Mouse (Mus musculus): ENCODE data around the gene Ovol2.

The Ovol2 gene

DNA sequence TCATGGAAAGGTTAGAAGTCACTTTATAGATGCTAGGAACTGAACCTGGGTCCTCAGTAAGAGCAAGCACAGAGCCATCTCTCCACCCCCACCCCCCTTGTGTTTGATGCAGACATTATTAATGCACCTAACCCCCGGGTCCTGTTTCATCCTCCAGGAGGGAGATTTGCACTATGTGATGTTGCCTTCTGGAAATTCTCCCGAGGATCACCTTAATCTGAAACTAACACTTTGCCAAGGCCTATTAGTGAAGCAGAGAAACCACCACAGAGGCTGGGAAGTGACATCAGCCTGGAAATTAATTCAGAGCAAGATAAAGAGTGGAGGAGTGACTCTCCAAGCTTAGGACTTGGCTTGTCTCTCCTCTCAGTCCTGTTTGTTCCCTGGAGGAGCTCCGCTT lies 7.7 kb downstream of the Ovol2 start:
- DNase-seq (ENCODE audit: low read depth, low spot score) = no peak

DNA sequence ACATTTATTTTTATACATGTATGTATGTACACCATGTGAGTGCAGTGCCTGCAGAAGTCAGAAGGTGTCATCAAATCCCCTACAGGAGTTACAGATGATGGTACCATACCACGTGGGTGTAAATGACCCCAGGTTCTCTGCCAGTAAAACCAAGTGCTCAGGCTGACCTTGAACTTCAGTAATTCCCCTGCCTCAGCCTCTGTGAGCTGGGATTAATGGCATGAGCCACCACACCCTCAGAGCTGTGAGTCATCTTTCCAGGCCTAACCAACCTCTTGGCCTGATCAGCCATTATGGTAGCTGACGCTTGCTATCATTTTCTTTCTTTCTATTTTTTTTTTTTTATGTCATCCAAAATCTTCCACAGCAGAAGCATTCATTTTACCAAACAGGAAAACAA lies 20.6 kb downstream of the Ovol2 start:
- DNase-seq (ENCODE audit: low read depth, low spot score) = no peak

DNA sequence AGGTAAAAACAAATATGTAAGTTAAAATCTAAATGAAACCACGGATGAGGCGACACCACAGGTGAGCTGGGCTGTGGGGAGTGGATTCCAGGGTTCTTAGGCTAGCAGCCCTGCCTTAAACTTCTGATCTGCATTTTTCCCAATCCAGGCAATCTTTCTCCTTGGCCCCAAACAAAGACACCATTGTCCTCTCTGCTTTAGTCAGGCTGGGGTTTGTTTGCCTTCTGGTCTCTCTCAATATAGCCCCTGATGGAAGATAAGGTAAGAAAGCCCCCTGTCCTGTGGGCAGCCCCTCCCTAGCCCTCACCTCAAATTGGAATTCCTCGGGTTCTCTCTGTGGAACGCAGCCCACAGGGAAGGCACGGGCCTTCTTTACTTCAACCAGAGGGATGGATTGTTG lies 21.7 kb downstream of the Ovol2 start:
- DNase-seq (ENCODE audit: low read depth, low spot score) = no peak

DNA sequence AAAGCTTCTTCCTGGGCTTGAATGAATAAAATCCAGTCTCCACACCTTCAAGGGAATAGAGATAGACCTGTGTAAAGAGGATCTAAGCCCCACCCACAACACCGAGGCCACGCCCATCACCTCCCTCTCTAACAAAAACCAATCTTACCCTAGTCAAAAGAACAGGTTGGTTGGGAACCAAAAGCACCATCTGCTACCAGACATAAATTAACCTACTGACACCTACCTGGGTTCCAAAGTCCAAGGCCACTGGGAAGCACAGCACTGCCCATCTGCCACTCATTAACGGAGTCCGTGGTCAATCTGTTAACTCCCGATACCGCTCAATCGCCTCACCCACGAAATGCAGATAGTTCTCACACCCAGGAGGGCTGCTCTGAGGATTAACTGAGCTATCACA lies 23.4 kb downstream of the Ovol2 start:
- DNase-seq (ENCODE audit: low read depth, low spot score) = no peak

DNA sequence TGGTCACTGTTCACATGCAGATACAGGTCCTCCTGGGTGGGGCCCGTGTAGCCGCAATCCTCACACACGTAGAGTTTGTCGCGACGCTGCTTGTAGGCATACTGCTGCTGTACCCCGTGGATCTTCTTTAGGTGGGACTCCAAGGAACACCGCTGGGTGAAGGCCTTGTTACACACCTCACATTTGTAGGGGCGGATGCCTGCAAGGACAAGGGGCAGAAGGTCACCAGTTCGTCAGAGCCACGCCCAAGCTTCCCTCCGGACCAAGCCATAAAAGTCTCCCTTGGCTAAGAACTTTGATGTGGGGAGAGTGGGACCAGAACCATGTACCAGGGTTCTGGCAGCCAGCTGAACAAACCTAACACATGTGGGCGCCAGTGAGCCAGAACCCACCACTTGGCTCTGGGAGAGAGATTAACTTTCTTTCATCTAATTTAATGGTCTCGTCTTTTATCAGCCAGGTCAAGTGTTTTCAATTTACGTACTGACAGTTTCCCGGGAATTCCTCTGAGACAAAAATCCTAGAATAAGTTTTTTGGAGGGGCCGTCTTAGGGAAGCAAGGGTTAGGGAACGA lies 26.1 kb downstream of the Ovol2 start:
- no peak for DNase-seq (ENCODE audit: low read depth, low spot score)

DNA sequence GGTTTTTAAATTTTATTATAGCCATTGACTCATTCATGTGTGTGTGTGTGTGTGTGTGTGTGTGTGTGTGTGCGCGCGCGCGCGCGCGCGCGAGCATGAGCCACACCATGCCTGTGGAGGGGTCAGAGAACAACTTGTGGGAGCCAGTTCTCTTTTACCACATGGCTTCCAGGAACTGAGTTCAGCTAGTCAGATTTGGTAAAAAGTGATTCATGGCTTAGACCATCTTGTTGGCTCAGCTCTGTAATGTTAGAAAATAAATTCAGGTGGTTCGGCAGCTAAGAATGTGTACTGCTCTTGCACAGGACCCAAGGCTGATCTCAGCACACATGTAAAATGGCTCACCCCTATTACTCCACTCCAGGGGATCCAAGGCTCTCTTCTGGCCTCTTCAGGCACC lies 30.8 kb downstream of the Ovol2 start:
- DNase-seq (ENCODE audit: low read depth, low spot score) = no peak

DNA sequence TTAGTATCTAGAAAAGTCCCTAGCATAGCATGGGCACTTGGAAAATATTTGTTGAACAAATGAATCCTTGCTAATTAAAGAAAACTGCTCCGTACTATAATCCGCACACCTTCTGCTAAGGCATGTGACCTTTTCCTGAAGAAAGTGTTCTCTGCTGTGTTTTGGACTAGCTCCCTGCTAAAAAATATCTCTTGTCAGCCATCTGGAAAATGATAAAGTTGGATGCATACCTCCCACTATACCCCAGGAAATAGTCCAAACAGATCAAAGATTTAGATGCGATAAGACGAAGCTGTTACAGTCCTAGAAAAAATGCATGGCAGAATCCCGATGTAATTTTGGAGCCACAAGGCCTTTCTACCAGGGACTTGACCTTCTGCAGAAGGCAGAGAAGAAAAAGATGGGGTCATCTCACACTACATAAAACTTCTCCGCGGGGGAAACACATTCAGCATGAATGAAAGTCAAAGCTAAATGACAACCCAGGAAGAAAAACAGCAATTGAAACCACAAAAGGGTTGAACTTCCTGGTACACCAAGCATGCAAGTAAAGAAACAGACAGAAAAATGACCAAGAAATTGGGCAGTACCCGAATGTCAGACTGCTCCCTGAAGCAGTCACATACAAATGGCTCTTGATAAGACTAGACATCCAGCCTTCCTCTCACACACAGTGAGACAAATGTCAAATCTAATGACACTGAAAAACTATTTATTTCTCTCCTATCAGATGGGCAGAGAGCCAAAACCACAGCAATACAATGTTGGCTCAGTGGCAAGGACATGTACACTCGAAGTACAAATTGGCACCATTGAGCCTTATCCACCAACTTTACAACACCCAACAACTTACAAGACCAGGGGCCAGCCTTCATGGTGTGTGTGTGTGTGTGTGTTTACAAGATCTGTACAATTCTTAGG lies 31.9 kb downstream of the Ovol2 start:
- peak; percentile 47 for DNase-seq (ENCODE audit: low read depth, low spot score)

DNA sequence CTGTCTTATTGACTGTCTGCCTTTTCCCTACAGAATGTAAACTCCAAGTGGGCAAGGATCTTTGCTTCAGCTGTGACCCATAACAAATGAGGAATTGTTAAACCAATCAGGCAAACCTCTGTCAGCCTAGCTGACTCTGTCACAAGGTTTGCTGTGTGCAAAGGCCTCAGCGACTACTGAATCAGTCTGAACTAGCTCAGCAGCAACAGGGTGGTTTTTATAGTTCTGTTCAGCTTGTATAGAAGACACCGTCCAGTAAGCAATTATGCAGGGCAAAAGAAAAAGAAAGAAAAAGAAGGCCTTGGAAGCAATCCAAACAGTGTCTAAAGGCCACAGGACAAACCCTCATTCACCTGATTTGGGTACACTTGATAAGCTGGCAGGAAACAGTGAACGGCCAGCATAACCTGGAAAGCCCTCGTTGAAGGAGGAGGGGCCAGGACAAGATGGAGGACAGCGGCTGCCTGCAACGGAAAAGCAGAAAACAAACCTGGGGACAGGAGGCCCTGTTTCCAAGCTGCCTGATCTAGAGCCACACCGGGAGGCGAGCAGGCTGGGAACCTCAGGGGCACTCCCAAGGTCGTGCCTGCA lies 36.7 kb downstream of the Ovol2 start:
- DNase-seq (ENCODE audit: low read depth, low spot score) = no peak

DNA sequence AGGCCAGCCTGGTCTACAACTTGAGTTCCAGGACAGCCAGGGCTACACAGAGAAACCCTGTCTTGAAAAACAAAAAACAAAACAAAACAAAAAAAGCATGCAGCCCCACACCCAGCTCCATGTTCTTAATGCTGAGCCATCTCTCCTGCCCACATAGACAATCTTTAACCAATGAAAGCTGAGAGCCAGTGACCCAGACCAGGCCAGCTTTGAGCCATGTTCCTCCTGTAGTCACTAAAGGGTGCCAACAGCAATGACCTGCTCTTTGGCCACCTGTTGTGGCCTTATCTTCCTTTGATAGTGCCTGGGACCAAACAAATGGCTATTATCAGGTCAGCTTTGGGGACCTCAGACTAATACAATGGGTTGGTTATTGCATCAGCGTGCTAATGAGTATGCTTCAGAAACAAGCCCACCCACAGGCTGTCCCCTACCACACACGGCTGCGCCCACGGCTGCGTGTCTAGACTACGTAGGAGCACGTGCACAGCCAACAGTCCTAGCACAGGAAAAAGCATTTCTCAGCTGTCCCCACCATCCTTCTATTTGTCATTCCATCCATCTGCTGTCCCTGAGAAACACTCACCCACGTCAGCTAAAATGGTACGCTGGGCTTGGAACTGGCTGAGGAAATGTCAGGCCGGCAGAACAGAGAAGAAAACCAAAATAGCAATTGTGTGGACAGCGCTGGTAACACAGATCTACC lies 40.2 kb downstream of the Ovol2 start:
- no peak for DNase-seq (ENCODE audit: low read depth, low spot score)

DNA sequence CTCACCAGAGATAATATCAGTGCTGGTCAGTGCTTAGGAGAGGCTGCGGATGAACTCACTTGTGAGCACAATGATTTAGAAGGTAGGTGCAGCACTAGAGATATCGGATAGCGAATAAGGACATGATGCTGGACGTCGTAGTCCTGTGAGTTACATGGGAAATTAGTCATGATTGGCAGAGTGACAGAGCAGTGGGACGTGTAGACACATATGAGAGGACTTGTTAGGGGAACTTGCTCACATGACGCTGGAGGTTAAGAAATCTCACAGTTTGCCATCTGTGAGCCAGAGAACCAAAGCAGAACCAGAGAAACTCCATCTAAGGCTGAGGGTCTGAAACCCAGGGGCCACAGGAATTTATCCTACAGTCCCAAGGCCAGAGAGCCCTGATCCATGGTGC lies 41.6 kb downstream of the Ovol2 start:
- no peak for DNase-seq (ENCODE audit: low read depth, low spot score)

DNA sequence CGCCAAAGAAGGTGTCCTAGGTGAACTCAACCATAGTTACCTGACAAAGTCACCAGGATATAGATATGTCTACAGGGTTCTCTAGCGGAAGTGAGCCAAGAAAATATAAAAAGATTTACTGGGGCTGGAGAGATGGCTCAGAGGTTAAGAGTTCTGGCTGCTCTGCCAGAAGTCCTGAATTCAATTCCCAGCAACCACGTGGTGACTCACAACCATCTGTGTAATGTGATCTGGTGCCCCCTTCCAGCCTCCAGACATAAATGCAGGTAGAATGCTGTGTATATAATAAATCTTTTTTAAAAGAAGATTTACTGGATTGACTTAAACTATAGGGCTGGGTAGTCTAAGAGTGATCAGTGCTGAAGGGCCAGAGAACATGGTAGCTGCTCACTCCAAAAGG lies 50.5 kb downstream of the Ovol2 start:
- DNase-seq (ENCODE audit: low read depth, low spot score) = no peak

DNA sequence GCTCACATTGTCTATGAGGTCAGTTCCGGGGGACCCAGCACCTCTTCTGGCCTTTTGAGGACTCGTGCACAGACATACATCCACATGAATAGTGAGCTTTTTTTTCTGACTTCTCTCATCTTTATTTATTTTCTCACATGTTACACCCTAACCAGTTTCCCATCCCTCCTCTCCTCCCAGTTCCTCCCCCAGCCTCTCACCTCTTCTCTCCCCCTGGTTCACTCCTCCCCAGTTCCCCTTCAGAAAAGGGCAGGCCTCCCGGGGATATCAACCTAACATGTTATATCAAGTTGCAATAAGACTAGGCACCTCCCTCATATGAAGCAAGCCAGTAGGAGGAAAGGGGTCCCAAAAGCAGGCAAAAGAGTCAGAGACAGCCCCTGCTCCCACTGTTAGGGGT lies 51.4 kb downstream of the Ovol2 start:
- no peak for DNase-seq (ENCODE audit: low read depth, low spot score)

DNA sequence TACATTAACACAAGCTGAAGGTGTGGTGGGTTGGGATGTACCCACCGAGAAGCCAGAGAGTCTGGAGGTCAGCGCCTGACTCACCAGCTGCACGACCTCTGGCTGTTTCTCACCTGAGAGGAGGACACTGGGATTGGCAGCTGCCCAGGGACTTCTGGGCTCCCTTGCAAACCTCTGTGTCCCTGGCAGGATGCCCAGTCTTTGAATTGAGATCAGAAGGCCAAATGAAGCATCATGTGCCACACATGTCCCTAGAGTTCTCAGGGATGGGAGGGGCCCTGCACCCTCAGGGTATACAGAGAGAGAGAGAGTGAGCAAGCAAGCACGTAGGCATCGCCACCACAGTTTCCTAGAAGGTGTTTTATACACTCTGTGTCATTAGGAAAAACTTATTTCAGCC lies 52.2 kb downstream of the Ovol2 start:
- no peak for DNase-seq (ENCODE audit: low read depth, low spot score)

DNA sequence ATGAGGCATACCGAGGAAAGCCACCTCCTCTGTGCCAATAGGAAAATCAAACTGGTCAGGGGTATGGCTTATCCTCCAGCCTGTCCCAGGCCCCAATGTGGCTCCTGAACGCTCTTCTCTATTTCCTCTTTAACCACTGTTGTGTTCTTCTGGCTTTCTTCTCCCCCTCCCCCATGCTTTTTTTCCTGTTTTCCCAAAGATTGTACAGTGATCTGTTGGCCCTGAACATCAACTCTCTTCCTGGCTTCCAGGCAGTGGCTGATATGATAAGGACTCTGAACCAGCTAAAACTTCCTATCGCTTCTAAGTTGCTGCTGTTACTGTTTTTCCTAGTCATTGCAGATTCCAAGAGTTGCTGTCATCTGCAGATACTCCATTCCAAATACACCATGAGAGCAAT lies 55.1 kb downstream of the Ovol2 start:
- no peak for DNase-seq (ENCODE audit: low read depth, low spot score)

DNA sequence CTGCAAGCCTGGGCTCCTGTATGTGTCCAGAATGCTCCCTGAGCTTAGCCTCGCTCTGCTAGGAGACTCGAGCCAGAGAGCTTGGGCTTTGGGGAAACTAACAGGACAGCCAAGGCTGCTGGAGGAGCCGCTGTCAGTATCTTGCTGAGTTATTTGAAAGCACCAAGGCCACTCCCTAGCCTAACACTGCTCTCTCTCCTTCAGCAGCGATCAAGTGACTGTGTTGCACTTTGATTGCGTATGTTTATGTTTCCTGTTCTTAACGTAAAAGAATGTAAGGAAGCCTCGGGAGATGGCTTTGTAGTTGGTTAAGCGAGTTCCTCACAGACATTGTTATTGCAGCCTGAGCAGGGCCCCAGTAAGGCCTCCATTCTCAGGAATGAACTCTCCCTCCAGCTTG lies 57.2 kb downstream of the Ovol2 start:
- DNase-seq (ENCODE audit: low read depth, low spot score) = peak; percentile 31

DNA sequence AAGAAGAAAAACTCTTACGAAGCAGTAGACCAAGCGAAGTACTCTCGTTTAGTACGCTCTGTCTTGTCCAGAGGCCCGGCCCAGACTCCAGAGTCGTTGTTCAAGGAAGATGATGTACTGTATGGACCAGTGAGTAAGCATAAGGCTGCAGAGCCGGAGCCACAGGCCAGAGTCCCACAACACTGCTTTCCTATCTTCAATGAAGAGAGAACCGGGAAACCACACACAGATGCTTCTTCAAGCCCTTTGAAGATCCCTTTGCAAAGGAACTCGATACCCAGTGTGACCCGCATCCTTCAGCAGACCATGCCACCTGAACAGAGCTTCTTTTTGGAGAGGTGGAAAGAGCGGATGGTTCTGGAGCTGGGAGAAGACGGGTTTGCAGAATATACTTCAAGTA lies 59.9 kb downstream of the Ovol2 start:
- DNase-seq (ENCODE audit: low read depth, low spot score) = no peak

DNA sequence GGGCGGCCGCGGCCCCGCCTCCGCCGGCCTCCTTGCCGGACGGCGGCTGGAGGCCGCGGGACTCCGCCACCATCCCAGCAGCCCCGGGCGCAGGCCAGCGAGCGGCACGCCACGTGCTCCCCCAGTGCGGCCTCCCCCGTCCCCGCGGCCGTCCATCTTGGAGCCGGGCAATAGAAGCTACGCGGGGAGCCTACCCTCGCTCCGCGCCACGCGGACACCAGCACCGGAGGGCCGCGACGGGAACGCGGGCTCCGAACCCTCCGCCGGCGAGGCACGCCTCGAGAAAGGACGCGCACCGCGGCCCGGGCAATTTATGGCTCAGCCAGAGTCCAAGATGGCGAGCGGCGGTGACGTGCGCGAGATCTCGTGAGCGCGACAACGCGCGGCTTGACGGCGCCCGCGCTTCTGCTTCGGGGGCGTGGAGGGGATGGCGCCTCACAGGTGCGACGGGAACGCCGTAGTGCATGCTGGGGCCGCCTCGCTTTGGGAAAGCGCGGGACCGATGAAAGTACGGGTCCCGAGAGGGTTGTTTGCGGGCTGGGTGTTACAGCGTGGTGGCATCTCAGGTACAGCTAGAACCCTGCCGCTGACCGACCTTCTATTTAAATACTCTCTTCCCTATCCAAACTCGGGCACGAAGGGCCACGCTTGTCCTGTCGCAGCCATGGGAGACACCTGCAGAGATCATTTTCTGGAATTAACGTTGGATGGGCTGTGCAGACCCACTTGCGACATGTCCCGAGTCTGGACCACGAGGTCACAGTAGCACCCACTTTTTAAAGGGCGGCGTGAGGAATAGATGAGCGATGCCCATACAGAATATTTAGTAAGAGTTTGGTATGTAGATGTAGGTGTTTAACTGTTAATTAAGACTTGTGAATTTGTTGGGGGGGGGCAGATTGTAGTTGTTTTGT lies 61.2 kb downstream of the Ovol2 start, which contains the start of the genes Mgme1 and Snx5:
TSS of gene Mgme1 (plus strand) at position 157 of the 914 bp plus-strand sequence.
TSS of gene Snx5 (minus strand) at position 400 of the 914 bp plus-strand sequence.
- DNase-seq (ENCODE audit: low read depth, low spot score) = peak; percentile 96

DNA sequence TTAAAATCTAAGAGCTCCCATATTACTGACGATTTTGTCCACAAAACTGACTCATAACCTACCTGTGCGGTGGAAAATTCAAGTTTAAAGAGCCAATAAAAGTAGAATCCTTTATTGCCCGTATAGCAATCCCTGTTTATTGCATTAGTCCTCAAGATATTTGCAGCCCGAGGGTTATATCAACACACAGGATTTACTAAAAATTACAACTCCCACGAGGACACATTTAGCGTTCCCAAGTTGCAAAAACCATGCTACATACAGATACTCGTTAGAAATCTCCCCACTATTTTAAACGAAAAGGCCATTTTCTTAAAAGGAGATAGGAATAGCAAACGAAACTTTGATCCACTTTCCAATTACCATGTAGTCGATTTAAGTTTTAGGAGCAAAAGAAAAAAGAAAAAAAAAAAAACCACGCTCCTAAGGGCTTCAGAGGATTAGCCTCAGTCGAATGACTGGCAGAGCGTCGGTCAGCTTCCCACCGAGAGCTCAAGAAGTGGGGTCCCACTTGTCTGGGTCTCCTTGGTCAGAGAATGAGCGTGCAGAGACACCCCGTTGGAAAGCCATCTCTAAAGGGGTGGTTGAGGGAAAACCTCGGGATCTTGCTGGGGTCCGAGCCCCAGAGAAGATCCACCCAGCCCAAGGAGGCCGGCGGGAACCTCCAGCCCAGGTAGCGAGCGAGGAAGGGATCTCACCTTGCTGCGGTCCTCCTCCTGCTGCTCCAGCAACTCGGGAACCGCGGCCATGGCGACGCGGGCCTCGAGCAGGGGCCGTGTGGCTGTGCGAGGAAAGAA lies 62.1 kb downstream of the Ovol2 start:
- DNase-seq (ENCODE audit: low read depth, low spot score) = no peak

DNA sequence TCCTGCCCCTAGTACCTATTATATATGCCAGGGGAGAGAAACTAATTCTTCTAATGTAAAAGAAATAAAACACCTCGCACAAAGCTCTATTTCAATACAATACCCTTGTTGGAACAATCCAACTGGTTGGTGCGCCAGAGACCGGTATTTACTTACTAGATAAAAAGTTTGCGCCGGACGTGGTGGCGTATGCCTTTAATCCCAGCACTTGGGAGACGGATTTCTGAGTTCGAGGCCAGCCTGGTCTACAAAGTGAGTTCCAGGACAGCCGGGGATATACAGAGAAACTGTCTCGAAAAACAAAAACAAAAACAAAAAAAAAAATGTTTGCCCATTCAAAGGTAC lies 62.7 kb downstream of the Ovol2 start:
- DNase-seq (ENCODE audit: low read depth, low spot score) = peak; percentile 27

All from CD4-positive helper T cell, adult 2 months (primary cell).